Mouse (Mus musculus) megakaryocyte, embryonic 14.5 days (primary cell): ENCODE measurements around the gene Pigv.

Experiments
- FLI1 ChIP-seq: IDR thresholded peaks from 2 replicates; pipeline ENCODE4 v1.6.1; 2012; ENCODE audit warnings: low read length, inconsistent platforms, mixed read lengths
- GATA1 ChIP-seq: IDR thresholded peaks from 3 replicates; pipeline ENCODE4 v1.6.1; 2012; ENCODE audit warnings: mixed read lengths, low read length, inconsistent platforms, borderline replicate concordance

DNA sequence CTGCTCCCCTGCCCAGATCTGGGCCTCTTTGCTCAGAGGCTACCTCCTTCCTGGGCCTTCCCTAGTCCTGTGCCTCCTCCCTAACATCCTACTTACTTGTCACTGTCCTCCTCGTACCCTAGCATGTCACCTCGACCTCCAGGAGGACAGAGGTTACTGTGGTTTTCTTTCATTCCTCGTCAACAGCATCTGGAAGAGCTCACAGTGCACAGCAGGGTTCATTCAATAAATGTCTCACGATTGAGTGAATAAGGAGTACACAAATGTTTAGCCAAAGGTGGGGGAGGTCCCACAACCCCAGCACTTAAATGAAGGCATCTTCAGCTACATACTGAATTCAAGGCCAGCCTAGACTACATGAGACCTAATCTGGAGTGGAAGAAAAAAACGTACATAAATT, 46.2 kb downstream of the Pigv start:
- TF ChIP-seq GATA1 = no peak
- TF ChIP-seq FLI1 = no peak
